Mouse (Mus musculus) skeletal muscle tissue, adult 2 months (tissue): ENCODE results near the gene Setdb1.
"Not testable (repeated sequence)": the region's sequence is repeated elsewhere in the genome, so short reads cannot be mapped to it uniquely, and the experiment has no call there.

Experiments
- DNase-seq: peaks from one replicate; pipeline ENCODE4 v3.0.0-alpha.2; 2012; ENCODE audit warnings: low read depth, low spot score

Gene Setdb1

GRCm38 (mm10) chr3:95356701-95357449 is at the start of gene Setdb1:
TSS of gene Setdb1 (minus strand) at chr3:95357202.
- DNase-seq, result peak; percentile 89

GRCm38 (mm10) chr3:95402741-95403140 is 45.7 kb upstream of the Setdb1 start, which contains the start of gene 4930558C23Rik:
TSS of gene 4930558C23Rik (minus strand) at chr3:95402841.
- DNase-seq, result no peak

DNA sequence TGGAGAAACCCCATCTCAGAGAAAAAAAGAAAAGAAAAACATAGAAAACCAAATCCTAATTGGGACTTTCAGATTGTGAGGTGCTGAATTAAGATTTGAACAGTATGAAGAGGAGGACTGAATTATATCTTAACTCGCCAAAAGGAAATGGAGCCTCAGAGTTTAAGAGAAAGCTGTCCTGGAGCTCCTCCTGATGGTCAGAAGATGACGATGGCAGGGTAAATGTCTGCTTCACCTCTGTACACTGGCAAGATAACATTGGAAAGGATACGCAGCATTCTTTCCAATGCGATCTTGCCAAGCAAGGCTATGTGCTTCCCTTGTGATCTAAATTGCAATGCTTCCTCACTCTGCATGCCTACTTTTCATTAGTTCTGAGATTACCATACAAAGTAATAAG is 37.4 kb upstream of the Setdb1 start:
- peak; percentile 18 for DNase-seq

DNA sequence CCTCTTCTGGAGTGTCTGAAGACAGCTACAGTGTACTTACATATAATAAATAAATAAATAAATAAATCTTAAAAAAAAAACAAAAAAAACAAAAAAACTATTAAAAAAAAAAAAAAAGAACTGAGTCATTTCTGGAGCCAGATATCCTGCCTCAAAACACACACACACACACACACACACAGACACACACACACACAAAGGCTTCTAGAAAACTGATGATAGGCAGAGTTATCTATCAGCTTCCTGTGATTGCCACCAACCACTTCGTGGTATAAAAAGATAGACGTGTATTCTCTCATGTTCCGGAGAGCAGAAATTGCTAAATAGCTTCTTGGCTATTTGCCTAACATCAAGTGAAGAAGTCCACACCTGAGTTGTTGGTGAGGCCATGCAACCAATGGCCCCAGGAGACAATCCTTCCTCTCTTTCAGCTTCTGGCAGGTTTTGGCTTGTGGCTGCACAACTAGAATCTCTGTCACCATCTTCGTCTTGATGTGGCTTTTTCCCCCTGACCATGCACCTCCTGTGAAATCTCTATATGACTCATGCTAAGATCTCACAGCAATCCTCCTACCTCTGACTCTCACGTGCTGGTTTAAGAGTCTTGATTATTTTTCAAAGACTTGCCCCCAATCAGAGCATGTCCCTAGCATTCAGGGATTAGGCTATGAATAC is 28.5 kb upstream of the Setdb1 start:
- no peak for DNase-seq

GRCm38 (mm10) chr3:95373208-95373607 is 16.2 kb upstream of the Setdb1 start:
- DNase-seq, result no peak

DNA sequence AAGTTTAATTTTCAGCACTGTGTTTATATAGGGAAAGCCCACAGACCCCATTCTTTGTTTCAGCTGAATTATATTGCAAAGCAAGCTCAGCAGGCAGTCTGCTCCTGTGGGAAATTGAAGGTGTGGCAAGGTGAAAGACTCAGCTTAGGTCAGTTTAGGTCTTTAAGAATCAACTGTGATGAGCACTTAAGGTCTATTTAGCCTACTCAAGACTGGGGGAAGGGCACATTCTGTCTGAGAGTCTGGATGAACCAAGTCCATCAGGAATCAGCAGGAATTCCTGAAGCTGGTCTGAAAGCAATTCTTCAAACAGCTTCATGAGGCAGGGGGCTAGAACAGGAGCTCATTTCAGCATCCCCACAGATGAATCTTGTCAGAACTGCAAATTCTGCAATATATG is 13.1 kb upstream of the Setdb1 start:
- no peak for DNase-seq

GRCm38 (mm10) chr3:95360276-95360675 is 3.3 kb upstream of the Setdb1 start:
- not testable (repeated sequence) for DNase-seq

DNA sequence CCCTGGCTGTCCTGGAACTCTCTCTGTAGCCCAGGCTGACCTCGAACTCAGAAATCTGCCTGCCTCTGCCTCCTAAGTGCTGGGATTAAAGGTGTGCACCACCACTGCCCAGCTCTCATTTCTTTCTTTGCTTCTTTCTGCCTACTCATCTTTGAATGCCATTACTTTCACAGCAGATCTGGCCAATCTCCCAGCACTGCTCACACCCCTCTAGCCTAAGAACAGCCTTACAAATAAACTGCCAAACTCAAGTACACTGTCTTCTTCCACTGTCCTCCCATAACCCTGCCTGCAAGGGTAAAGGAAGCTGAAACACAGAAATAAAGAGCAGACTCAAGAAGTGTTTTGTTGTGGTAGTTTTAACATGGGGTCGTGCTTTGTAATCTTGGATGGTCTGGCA is 744 bp upstream of the Setdb1 start:
- peak; percentile 30 for DNase-seq

GRCm38 (mm10) chr3:95355911-95356544 is 974 bp downstream of the Setdb1 start:
- not testable (repeated sequence) for DNase-seq

GRCm38 (mm10) chr3:95349491-95349890 is 7.5 kb downstream of the Setdb1 start:
- peak; percentile 42 for DNase-seq

DNA sequence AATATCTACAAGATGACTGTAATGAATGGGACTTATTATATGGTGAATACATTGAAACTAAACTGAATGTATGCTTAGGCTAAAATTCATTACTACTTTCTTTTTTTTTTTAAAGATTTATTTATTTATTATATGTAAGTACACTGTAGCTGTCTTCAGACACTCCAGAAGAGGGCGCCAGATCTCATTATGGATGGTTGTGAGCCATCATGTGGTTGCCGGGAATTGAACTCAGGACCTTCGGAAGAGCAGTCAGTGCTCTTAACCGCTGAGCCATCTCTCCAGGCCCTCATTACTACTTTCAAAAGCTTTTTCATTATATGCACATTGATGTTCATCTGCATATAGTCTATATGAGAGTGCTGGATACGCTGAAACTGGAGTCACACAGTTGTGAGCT is 8.7 kb downstream of the Setdb1 start:
- DNase-seq, result not testable (repeated sequence)

DNA sequence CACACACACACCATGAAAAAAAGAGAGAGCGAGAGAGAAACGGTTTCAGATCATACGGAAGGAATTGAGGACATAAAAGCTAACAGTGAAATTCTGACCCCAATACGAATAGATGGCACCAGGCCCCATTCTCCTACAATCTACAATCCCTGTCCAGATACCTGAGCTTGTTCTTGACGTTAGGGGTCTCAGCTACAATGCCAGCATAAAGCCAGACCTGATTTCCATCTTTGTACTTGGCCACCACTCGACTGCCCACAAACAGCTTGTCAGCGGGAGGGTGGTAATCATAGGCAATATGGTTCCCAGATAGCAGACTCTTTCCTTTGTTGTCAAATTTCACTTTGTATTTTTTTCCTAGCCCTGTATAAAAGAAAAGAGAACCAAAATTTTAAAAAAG is 10.5 kb downstream of the Setdb1 start:
- DNase-seq, result no peak

DNA sequence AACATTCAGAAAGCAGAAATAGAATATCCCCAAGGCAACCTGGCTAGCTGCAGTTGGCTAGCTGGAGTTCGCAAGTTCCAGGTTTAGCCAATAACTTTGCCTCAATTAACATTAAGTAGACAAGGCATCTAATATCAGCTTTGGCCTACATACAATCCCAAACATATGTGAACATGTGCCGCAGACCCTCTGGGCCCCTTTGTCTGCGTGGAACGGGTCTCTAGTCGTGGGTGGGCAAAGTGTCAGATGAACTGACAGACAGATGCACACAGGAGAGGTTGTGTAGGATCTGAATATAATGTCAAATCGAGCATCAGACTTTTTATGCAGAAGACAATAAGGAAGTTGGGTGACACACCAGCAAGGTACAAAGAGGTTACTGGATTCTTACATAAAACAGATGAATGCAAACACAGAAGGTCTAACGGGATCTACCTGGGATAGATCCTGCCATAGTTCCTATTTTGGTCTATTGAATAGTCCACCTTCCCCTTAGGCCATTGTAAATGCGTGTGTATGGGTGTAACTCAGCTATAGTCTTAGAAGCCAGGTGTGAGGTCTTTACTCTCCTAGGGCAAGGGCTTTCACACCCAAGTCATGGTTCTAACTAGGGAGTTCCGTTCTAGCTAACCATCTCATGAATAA is 13.5 kb downstream of the Setdb1 start:
- not testable (repeated sequence) for DNase-seq

DNA sequence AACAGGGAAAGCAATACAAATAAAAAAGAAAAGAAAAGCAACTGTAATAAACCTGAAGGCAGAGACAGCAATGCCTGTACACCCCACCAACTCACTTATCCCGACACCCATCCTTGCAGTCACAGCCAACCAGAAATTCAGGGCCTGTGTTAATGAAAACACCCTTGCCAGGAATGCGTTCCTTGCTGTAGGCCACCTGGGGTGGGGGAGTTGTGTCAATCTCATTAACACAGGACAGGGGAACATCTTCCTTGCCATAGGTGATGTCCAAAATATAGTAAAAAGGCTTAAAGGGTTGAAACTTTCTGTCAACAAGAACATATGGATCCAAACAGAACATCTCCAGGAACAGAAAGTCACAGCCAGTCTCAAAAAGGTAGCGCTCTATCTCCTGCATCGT is 18.8 kb downstream of the Setdb1 start:
- no peak for DNase-seq

GRCm38 (mm10) chr3:95337345-95337744 is 19.7 kb downstream of the Setdb1 start:
- DNase-seq, result no peak

DNA sequence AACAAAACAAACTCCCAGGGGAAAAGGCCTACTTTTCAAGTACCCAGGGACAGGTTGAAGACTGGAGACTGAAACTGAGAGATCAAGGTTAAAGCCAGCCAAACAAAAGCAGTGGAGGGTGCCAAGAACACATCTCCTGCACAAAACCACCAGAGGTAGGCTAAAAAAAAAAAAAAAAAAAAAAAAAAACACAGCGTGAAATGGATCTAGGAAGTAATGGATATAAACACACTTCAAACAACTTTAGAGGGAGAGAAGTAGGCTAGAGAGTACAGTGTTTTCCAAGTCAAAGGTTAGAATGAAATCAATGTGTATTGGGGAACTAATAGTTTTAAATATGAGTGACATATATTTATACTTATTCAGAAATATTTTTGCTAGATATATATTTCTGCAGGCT is 25.5 kb downstream of the Setdb1 start:
- no peak for DNase-seq

DNA sequence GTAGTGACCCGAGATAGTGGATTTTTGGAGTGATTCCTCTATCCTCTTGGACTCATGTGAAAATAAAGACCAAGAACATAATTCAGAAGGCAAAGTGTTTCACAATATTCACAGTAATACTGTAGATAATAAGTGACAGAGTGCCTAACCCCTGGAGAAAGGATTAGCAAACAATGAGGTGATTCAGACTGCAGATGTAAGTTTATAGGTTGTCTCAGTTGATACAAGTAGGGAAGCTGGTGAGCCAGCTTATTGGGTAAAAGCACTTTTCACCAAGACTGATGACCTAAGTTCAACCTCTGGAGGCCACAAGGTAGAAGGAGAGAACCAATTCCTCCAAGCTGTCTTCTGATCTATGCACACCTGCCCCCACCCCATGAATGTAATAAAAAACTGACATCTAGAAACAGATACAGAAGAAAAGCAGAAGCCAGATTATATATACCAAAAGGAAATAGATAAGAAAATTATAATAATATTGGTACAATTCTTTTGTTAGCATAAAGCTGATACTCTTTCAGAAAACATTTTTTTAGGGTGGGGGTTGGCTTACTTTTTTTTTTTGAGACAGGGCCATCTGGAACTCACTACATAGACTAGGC is 28.1 kb downstream of the Setdb1 start:
- no peak for DNase-seq

GRCm38 (mm10) chr3:95324454-95325144 is 32.4 kb downstream of the Setdb1 start:
- no peak for DNase-seq

DNA sequence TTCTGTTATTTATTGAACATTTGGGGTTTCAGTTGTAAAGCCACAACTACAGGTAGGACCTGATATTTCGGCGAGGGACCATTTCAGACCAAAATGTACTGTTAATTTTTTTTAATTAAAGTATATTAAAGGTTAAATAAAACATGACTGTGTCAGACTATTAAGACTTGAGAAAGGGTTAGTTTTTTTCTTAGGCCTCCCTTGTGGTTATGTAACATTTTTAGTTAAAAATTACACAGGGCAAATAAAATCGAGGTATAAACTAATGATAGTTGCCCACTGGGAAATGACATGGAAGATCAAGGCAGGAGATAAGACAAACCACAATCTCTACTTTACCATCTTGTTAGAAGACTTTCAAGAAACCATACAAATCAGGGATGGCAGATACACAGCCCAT is 33.6 kb downstream of the Setdb1 start:
- DNase-seq, result no peak

DNA sequence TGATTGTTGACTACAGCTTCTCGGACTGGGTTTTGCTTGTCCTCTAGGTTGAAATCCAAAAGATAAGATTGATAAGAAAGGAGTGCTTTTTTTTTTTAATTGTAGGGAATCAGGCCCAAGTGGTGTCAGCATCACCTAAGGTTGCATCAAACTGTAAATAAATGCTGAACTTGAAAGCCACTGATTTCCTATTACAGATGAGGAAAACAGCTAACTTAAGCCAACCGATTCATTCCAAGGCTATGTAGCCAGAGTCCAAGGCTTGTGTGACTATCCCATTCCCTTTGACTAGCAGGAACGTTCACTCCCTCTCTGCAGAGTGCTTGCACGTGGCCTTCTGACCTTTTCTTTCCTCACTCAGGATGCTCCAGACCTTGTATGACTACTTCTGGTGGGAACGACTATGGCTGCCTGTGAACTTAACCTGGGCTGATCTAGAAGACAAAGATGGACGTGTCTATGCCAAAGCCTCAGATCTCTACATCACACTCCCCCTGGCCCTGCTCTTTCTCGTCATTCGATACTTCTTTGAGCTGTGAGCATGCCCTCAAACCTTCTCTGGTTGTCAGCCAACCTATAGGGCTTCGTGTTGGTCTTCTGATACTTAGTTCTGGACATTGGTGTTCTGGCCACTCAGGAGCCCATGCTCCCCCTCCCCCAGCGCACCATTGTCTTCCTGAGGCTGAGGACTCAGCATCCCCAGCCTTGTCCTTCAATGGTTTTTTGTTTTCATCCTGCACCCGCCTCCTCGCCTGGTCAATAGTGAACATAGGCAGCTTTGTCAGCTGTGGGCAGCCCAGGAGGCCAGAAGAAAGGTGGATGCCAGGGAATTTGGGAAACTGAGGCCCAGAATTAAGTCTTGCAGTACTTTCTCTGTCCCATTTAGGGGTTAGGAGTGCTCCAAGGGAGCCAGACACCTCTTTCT is 37.0 kb downstream of the Setdb1 start:
- DNase-seq, result no peak
